Mouse (Mus musculus) kidney, embryonic 16.5 days (tissue): ENCODE data around the gene Amer2. TPM values are rescaled to one million over a fixed set of nuclear protein-coding genes. Genes with fewer than 3 reads are reported as not detected.
"Not testable (repeated sequence)": the region's sequence is repeated elsewhere in the genome, so short reads cannot be mapped to it uniquely, and the experiment has no call there.

Experiments
- ATAC-seq: fragments of 200-750 bp; cut with Nextera tagmentation; 2 replicates; pipeline ENCODE4 v1.8.0; 2017; ENCODE audit warnings: moderate TSS enrichment; ENCODE audit not compliant: low FRiP score, low TSS enrichment
- H3K27ac ChIP-seq: fragments of 300-500 bp; sonication (generic); 2 replicates; pipeline ENCODE4 v1.5.1; 2014; ENCODE audit warnings: low read length
- H3K27me3 ChIP-seq: fragments of 300-500 bp; sonication (generic); 2 replicates; pipeline ENCODE4 v1.6.1; 2014; ENCODE audit warnings: low read length, control low read depth, mixed read lengths; ENCODE audit not compliant: insufficient read depth
- H3K36me3 ChIP-seq: fragments of 300-500 bp; sonication (generic); 2 replicates; pipeline ENCODE4 v1.6.1; 2014; ENCODE audit warnings: low read length, control low read depth, mixed read lengths; ENCODE audit not compliant: insufficient read depth
- H3K4me1 ChIP-seq: fragments of 300-500 bp; sonication (generic); 2 replicates; pipeline ENCODE4 v1.6.1; 2014; ENCODE audit warnings: low read length, control low read depth, mixed read lengths; ENCODE audit not compliant: insufficient read depth
- H3K4me2 ChIP-seq: fragments of 300-500 bp; sonication (generic); replicated peaks from 2 replicates; pipeline ENCODE4 v1.6.1; 2014; ENCODE audit warnings: low read depth, low read length
- H3K4me3 ChIP-seq: fragments of 300-500 bp; sonication (generic); 2 replicates; pipeline ENCODE4 v1.5.1; 2014; ENCODE audit warnings: mild to moderate bottlenecking, low read length
- H3K9ac ChIP-seq: fragments of 300-500 bp; sonication (generic); replicated peaks from 2 replicates; pipeline ENCODE4 v1.6.1; 2014; ENCODE audit warnings: low read length
- H3K9me3 ChIP-seq: fragments of 300-500 bp; sonication (generic); 2 replicates; pipeline ENCODE4 v1.6.1; 2016; ENCODE audit warnings: low read length, control low read depth
- WGBS: fragments of 180-500 bp; shearing (Covaris S2); extraction: QIAGEN DNeasy Blood & Tissue Kit; methylation state at CpG from one replicate; pipeline ENCODE4 v1.1.7; 2014; 5-methylcytosine and 5-hydroxymethylcytosine counted together
- polyA plus RNA-seq: library from polyadenylated mRNA; unstranded; fragments of >200 nt; fragmentation: Nextera tagmentation; extraction: Ambion mirVana; gene quantifications from 2 replicates; pipeline ENCODE4 v1.2.1, GENCODE M21; 2015

Amer2 gene
- 1.7 and 1.8 TPM in 2 replicates for polyA plus RNA-seq

GRCm38 (mm10) chr14:60372821-60373309 lies at the start of gene Amer2:
Amer2 (plus strand) TSS chr14:60373259.
- Histone ChIP-seq H3K27ac (no peak within 1 kb of the TSS), H3K4me1 (no peaks in the 10 kb centered on the region; the same call in 1 of the 2 replicates), H3K4me3 (no peak within 1 kb of the TSS), H3K9me3 (no peaks in the 10 kb centered on the region), H3K9ac (no peak within 1 kb of the TSS), H3K36me3 (no peaks in the 10 kb centered on the region), H3K27me3 (peaks cover 14% of the 10 kb centered on the region), H3K4me2 (no peak within 1 kb of the TSS)
- no peak for ATAC-seq
- 35% methylated on average over 1 of the region's 1 CpGs for WGBS

- not testable (repeated sequence) for H3K9me3 ChIP-seq, ATAC-seq, H3K4me3 ChIP-seq, H3K27ac ChIP-seq, H3K4me2 ChIP-seq, H3K4me1 ChIP-seq, H3K36me3 ChIP-seq, H3K9ac ChIP-seq, H3K27me3 ChIP-seq
- 73% methylated on average over 5 of the region's 5 CpGs for WGBS
Measured at GRCm38 (mm10) chr14:60340001-60340400, 33.1 kb upstream of the Amer2 start.

- WGBS = 80% methylated on average over 4 of the region's 4 CpGs
- ATAC-seq = no peak
- no peaks in the 10 kb centered on the region for H3K4me1 ChIP-seq
Measured at GRCm38 (mm10) chr14:60340570-60340969, 32.5 kb upstream of the Amer2 start.

GRCm38 (mm10) chr14:60345326-60345876 lies 27.7 kb upstream of the Amer2 start:
- no peak for ATAC-seq
- Histone ChIP-seq H3K4me3 (no peak overlapping the region), H3K9me3 (no peaks in the 10 kb centered on the region), H3K36me3 (no peaks in the 10 kb centered on the region), H3K4me1 (no peaks in the 10 kb centered on the region), H3K27ac (no peak overlapping the region), H3K4me2 (no peak overlapping the region), H3K27me3 (no peaks in the 10 kb centered on the region), H3K9ac (no peak overlapping the region)
- WGBS = 90% methylated on average over 6 of the region's 6 CpGs

More at GRCm38 (mm10) chr14:60340570-60340969, 32.5 kb upstream of the Amer2 start:
- Histone ChIP-seq H3K4me2 (no peak overlapping the region), H3K9me3 (no peaks in the 10 kb centered on the region), H3K27me3 (no peaks in the 10 kb centered on the region), H3K9ac (no peak overlapping the region), H3K36me3 (no peaks in the 10 kb centered on the region), H3K27ac (no peak overlapping the region), H3K4me3 (no peak overlapping the region)

- H3K4me3 ChIP-seq = no peak overlapping the region
- no peaks in the 10 kb centered on the region for H3K27me3 ChIP-seq
- no peak for ATAC-seq
- 85% methylated on average over 5 of the region's 5 CpGs for WGBS
- H3K27ac ChIP-seq = no peak overlapping the region
- H3K4me2 ChIP-seq = no peak overlapping the region
- no peaks in the 10 kb centered on the region for H3K4me1 ChIP-seq
- no peak overlapping the region for H3K9ac ChIP-seq
- H3K36me3 ChIP-seq = no peaks in the 10 kb centered on the region
- no peaks in the 10 kb centered on the region for H3K9me3 ChIP-seq
Measured at GRCm38 (mm10) chr14:60358347-60358746, 14.7 kb upstream of the Amer2 start.

GRCm38 (mm10) chr14:60361380-60362212 lies 11.5 kb upstream of the Amer2 start:
- no peak for ATAC-seq
- Histone ChIP-seq H3K9me3 (no peaks in the 10 kb centered on the region), H3K27me3 (no peaks in the 10 kb centered on the region), H3K9ac (no peak overlapping the region), H3K4me1 (no peaks in the 10 kb centered on the region), H3K36me3 (no peaks in the 10 kb centered on the region), H3K27ac (no peak overlapping the region), H3K4me3 (no peak overlapping the region), H3K4me2 (no peak overlapping the region)
- WGBS = 58% methylated on average over 9 of the region's 9 CpGs

GRCm38 (mm10) chr14:60366729-60367128 lies 6.3 kb upstream of the Amer2 start:
- Histone ChIP-seq H3K36me3 (no peaks in the 10 kb centered on the region), H3K4me1 (no peaks in the 10 kb centered on the region), H3K9ac (no peak overlapping the region), H3K4me2 (no peak overlapping the region), H3K4me3 (no peak overlapping the region), H3K27ac (no peak overlapping the region), H3K27me3 (no peaks in the 10 kb centered on the region), H3K9me3 (no peaks in the 10 kb centered on the region)
- 37% methylated on average over 1 of the region's 1 CpGs for WGBS
- no peak for ATAC-seq

- H3K4me1 ChIP-seq = no peaks in the 10 kb centered on the region
- no peak overlapping the region for H3K4me3 ChIP-seq
- ATAC-seq = no peak
- no peak overlapping the region for H3K9ac ChIP-seq
- no peaks in the 10 kb centered on the region for H3K9me3 ChIP-seq
- no peak overlapping the region for H3K4me2 ChIP-seq
- H3K27ac ChIP-seq = no peak overlapping the region
- 69% methylated on average over 9 of the region's 9 CpGs for WGBS
- no peaks in the 10 kb centered on the region for H3K27me3 ChIP-seq
- H3K36me3 ChIP-seq = no peaks in the 10 kb centered on the region
Measured at GRCm38 (mm10) chr14:60368769-60369666, 4.0 kb upstream of the Amer2 start.

- no peak overlapping the region for H3K27ac ChIP-seq
- H3K9me3 ChIP-seq = no peaks in the 10 kb centered on the region
- no peak for ATAC-seq
- no peak overlapping the region for H3K4me2 ChIP-seq
- no peaks in the 10 kb centered on the region for H3K4me1 ChIP-seq
- 68% methylated on average over 5 of the region's 5 CpGs for WGBS
- no peak overlapping the region for H3K9ac ChIP-seq
- no peaks in the 10 kb centered on the region for H3K36me3 ChIP-seq
- no peaks in the 10 kb centered on the region for H3K27me3 ChIP-seq
- H3K4me3 ChIP-seq = no peak overlapping the region
Measured at GRCm38 (mm10) chr14:60369667-60370315, 3.3 kb upstream of the Amer2 start.
